Mouse (Mus musculus): ENCODE measurements around the gene Agbl5. TPM values are rescaled to one million over a fixed set of nuclear protein-coding genes. Genes with fewer than 3 reads are reported as not detected.
"Not testable (repeated sequence)": the region's sequence is repeated elsewhere in the genome, so short reads cannot be mapped to it uniquely, and the experiment has no call there.

Agbl5 gene
- polyA plus RNA-seq, 2 experiments, result 27.7 to 61.9 TPM

- no peaks in the 10 kb centered on the region for H3K27me3 ChIP-seq (ENCODE audit: control insufficient read depth, insufficient read depth, low read length)
- no peak for ATAC-seq (ENCODE audit: low FRiP score, low read depth)
- WGBS, result 90% methylated on average over 7 of the region's 7 CpGs
- peaks cover 68% of the 10 kb centered on the region for H3K36me3 ChIP-seq (ENCODE audit: control insufficient read depth, insufficient read depth, low read length)
- H3K27ac ChIP-seq (replicated peaks; ENCODE audit: low read depth, low read length), result no peak overlapping the region
- H3K4me1 ChIP-seq (ENCODE audit: control insufficient read depth, insufficient read depth, low read length), result peaks cover 17% of the 10 kb centered on the region
- H3K9ac ChIP-seq (ENCODE audit: low read depth, low read length, severe bottlenecking), result no peak overlapping the region
- H3K4me2 ChIP-seq (replicated peaks; ENCODE audit: low read depth, low read length, severe bottlenecking), result no peak overlapping the region
- H3K4me3 ChIP-seq (replicated peaks; ENCODE audit: low read length), result no peak overlapping the region
- no peaks in the 10 kb centered on the region for H3K9me3 ChIP-seq (ENCODE audit: control insufficient read depth, low read length)
- DNase-seq (ENCODE audit: low spot score), result no peak
- no peak for TF ChIP-seq POLR2A (IDR thresholded peaks at IDR 0.05; ENCODE audit: borderline replicate concordance, extremely low read depth, insufficient read depth, insufficient read length)
Observed at GRCm38 (mm10) chr5:30874365-30874764, 14.1 kb upstream of the Agbl5 start.

GRCm38 (mm10) chr5:30878616-30879015 is 9.9 kb upstream of the Agbl5 start:
- Histone ChIP-seq H3K4me3 (replicated peaks; ENCODE audit: low read length) (no peak overlapping the region), H3K36me3 (ENCODE audit: control insufficient read depth, insufficient read depth, low read length) (peaks cover 42% of the 10 kb centered on the region), H3K9me3 (ENCODE audit: control insufficient read depth, low read length) (no peaks in the 10 kb centered on the region), H3K9ac (ENCODE audit: low read depth, low read length, severe bottlenecking) (no peak overlapping the region), H3K4me2 (replicated peaks; ENCODE audit: low read depth, low read length, severe bottlenecking) (no peak overlapping the region), H3K27ac (replicated peaks; ENCODE audit: low read depth, low read length) (no peak overlapping the region), H3K27me3 (ENCODE audit: control insufficient read depth, insufficient read depth, low read length) (no peaks in the 10 kb centered on the region), H3K4me1 (ENCODE audit: control insufficient read depth, insufficient read depth, low read length) (peaks cover 8% of the 10 kb centered on the region; the same call in 1 of the 2 replicates)
- no peak for TF ChIP-seq POLR2A (IDR thresholded peaks at IDR 0.05; ENCODE audit: borderline replicate concordance, extremely low read depth, insufficient read depth, insufficient read length)
- ATAC-seq (ENCODE audit: low FRiP score, low read depth) (no peak), DNase-seq (ENCODE audit: low spot score) (peak; percentile 30)
- 17% methylated on average over 6 of the region's 6 CpGs for WGBS

- Histone ChIP-seq H3K27ac (replicated peaks; ENCODE audit: low read depth, low read length) (no peak overlapping the region), H3K36me3 (ENCODE audit: control insufficient read depth, insufficient read depth, low read length) (peaks cover 33% of the 10 kb centered on the region), H3K4me3 (replicated peaks; ENCODE audit: low read length) (no peak overlapping the region), H3K27me3 (ENCODE audit: control insufficient read depth, insufficient read depth, low read length) (no peaks in the 10 kb centered on the region), H3K4me1 (ENCODE audit: control insufficient read depth, insufficient read depth, low read length) (peaks cover 8% of the 10 kb centered on the region; the same call in 1 of the 2 replicates), H3K9me3 (ENCODE audit: control insufficient read depth, low read length) (no peaks in the 10 kb centered on the region), H3K9ac (ENCODE audit: low read depth, low read length, severe bottlenecking) (no peak overlapping the region), H3K4me2 (replicated peaks; ENCODE audit: low read depth, low read length, severe bottlenecking) (no peak overlapping the region)
- 66% methylated on average over 5 of the region's 5 CpGs for WGBS
- TF ChIP-seq POLR2A (IDR thresholded peaks at IDR 0.05; ENCODE audit: borderline replicate concordance, extremely low read depth, insufficient read depth, insufficient read length), result no peak
- no peak for ATAC-seq (ENCODE audit: low FRiP score, low read depth)
- DNase-seq (ENCODE audit: low spot score), result peak; percentile 25
Observed at GRCm38 (mm10) chr5:30879347-30879943, 9.0 kb upstream of the Agbl5 start.

- not testable (repeated sequence) for H3K9ac ChIP-seq (ENCODE audit: low read depth, low read length, severe bottlenecking); H3K36me3 ChIP-seq (ENCODE audit: control insufficient read depth, insufficient read depth, low read length); H3K4me2 ChIP-seq (replicated peaks; ENCODE audit: low read depth, low read length, severe bottlenecking); H3K9me3 ChIP-seq (ENCODE audit: control insufficient read depth, low read length); ATAC-seq (ENCODE audit: low FRiP score, low read depth); H3K27me3 ChIP-seq (ENCODE audit: control insufficient read depth, insufficient read depth, low read length); H3K4me3 ChIP-seq (replicated peaks; ENCODE audit: low read length); DNase-seq (ENCODE audit: low spot score); H3K27ac ChIP-seq (replicated peaks; ENCODE audit: low read depth, low read length); H3K4me1 ChIP-seq (ENCODE audit: control insufficient read depth, insufficient read depth, low read length)
- 80% methylated on average over 4 of the region's 4 CpGs for WGBS
Observed at GRCm38 (mm10) chr5:30881839-30882238, 6.7 kb upstream of the Agbl5 start.

GRCm38 (mm10) chr5:30886209-30886608 is 2.3 kb upstream of the Agbl5 start:
- H3K4me3 ChIP-seq (replicated peaks; ENCODE audit: low read length), result no peak overlapping the region; the same call in 1 of the 2 replicates
- 0 out of 2 replicates have a peak overlapping the region, but pooled peaks have one; percentile 75 for H3K9ac ChIP-seq (ENCODE audit: low read depth, low read length, severe bottlenecking)
- DNase-seq (ENCODE audit: low spot score) (no peak), ATAC-seq (ENCODE audit: low FRiP score, low read depth) (no peak)
- TF ChIP-seq POLR2A (IDR thresholded peaks at IDR 0.05; ENCODE audit: borderline replicate concordance, extremely low read depth, insufficient read depth, insufficient read length), result no peak
- peak overlapping the region; percentile 98; the same call in 1 of the 2 replicates for H3K27ac ChIP-seq (replicated peaks; ENCODE audit: low read depth, low read length)
- no peaks in the 10 kb centered on the region for H3K9me3 ChIP-seq (ENCODE audit: control insufficient read depth, low read length)
- H3K36me3 ChIP-seq (ENCODE audit: control insufficient read depth, insufficient read depth, low read length), result peaks cover 9% of the 10 kb centered on the region
- H3K4me2 ChIP-seq (replicated peaks; ENCODE audit: low read depth, low read length, severe bottlenecking), result peak overlapping the region; percentile 77
- peaks cover 10% of the 10 kb centered on the region for H3K4me1 ChIP-seq (ENCODE audit: control insufficient read depth, insufficient read depth, low read length)
- WGBS, result 37% methylated on average over 4 of the region's 4 CpGs
- H3K27me3 ChIP-seq (ENCODE audit: control insufficient read depth, insufficient read depth, low read length), result no peaks in the 10 kb centered on the region

Data from limb, embryonic 14.5 days (tissue).